Mouse (Mus musculus): ENCODE data around the gene Gsk3a.
"Not testable (repeated sequence)": the region's sequence is repeated elsewhere in the genome, so short reads cannot be mapped to it uniquely, and the experiment has no call there.

- TF ChIP-seq CTCF (conservative IDR thresholded peaks at IDR 0.05 in 1 of 2, IDR thresholded peaks at IDR 0.05 in 1 of 2; ENCODE audit: low read depth in 2 of 2, low read length in 2 of 2); MAFK (IDR thresholded peaks at IDR 0.05; ENCODE audit: insufficient replicate concordance, low read length); CHD2 (IDR thresholded peaks at IDR 0.05; ENCODE audit: low read length); TCF12 (IDR thresholded peaks at IDR 0.05; ENCODE audit: low read depth, low read length); MEF2A (IDR thresholded peaks at IDR 0.05; ENCODE audit: borderline replicate concordance, low read depth, low read length); ZC3H11A (IDR thresholded peaks at IDR 0.05; ENCODE audit: low read depth, low read length); POLR2A (IDR thresholded peaks at IDR 0.05; ENCODE audit: low read depth, low read length); MXI1 (IDR thresholded peaks at IDR 0.05; ENCODE audit: low read depth, low read length); UBTF (IDR thresholded peaks at IDR 0.05; ENCODE audit: low read depth, low read length); EP300 (IDR thresholded peaks at IDR 0.05; ENCODE audit: low read length); ZKSCAN1 (IDR thresholded peaks at IDR 0.05; ENCODE audit: borderline replicate concordance, low read depth, low read length): not testable (repeated sequence)
These were observed 28.1 kb upstream of the Gsk3a start for GRCm38 (mm10) chr7:25265743-25266142.

Measured in CH12.LX (cell line).